Mouse (Mus musculus) olfactory bulb, adult 2 months (tissue): ENCODE data around the gene Pnliprp2.

Experiments
- CTCF ChIP-seq: fragments of 200-500 bp; IDR thresholded peaks from 2 replicates; pipeline ENCODE4 v1.5.1; 2012; ENCODE audit warnings: low read depth, mild to moderate bottlenecking, low read length, moderate library complexity; ENCODE audit not compliant: insufficient read depth
- POLR2A ChIP-seq: fragments of 200-500 bp; IDR thresholded peaks from 2 replicates; pipeline ENCODE4 v1.6.1; 2012; ENCODE audit warnings: mild to moderate bottlenecking, low read depth, low read length, moderate library complexity; ENCODE audit not compliant: insufficient read depth

GRCm38 (mm10) chr19:58781566-58781965, 22.0 kb downstream of the Pnliprp2 start:
- no peak for TF ChIP-seq CTCF
- TF ChIP-seq POLR2A, result no peak
